Mouse (Mus musculus): ENCODE measurements around the gene Plekhm1. TPM values are rescaled to one million over a fixed set of nuclear protein-coding genes. Genes with fewer than 3 reads are reported as not detected.
"Not testable (repeated sequence)": the region's sequence is repeated elsewhere in the genome, so short reads cannot be mapped to it uniquely, and the experiment has no call there.

Gene Plekhm1
- polyA plus RNA-seq, 1 experiment from 2014 or later = 8.9 TPM

- no peak for ATAC-seq (ENCODE audit: low FRiP score, low TSS enrichment)
- Histone ChIP-seq H3K9ac (ENCODE audit: low read depth, low read length) (no peak overlapping the region), H3K9me3 (ENCODE audit: control insufficient read depth, low read length) (no peaks in the 10 kb centered on the region), H3K36me3 (ENCODE audit: control insufficient read depth, insufficient read depth, low read length) (no peaks in the 10 kb centered on the region), H3K4me3 (ENCODE audit: low read length) (no peak overlapping the region), H3K27ac (ENCODE audit: low read depth, low read length) (no peak overlapping the region), H3K27me3 (ENCODE audit: control insufficient read depth, insufficient read depth, low read length) (no peaks in the 10 kb centered on the region), H3K4me1 (ENCODE audit: control insufficient read depth, insufficient read depth, low read length) (0 out of 2 replicates have a peak, but pooled peaks cover 3% of the 10 kb centered on the region), H3K4me2 (replicated peaks; ENCODE audit: low read depth, low read length) (no peak overlapping the region)
- WGBS = 15% methylated on average over 5 of the region's 5 CpGs
These were observed 85.5 kb downstream of the Plekhm1 start for GRCm38 (mm10) chr11:103326950-103327349.

GRCm38 (mm10) chr11:103325172-103325571 is 87.3 kb downstream of the Plekhm1 start:
- peak; percentile 65; the same call in 1 of the 2 replicates for ATAC-seq (ENCODE audit: low FRiP score, low TSS enrichment)
- Histone ChIP-seq H3K36me3 (ENCODE audit: control insufficient read depth, insufficient read depth, low read length) (no peaks in the 10 kb centered on the region), H3K4me3 (ENCODE audit: low read length) (no peak overlapping the region), H3K9me3 (ENCODE audit: control insufficient read depth, low read length) (no peaks in the 10 kb centered on the region), H3K4me1 (ENCODE audit: control insufficient read depth, insufficient read depth, low read length) (0 out of 2 replicates have a peak, but pooled peaks cover 3% of the 10 kb centered on the region), H3K9ac (ENCODE audit: low read depth, low read length) (no peak overlapping the region), H3K27me3 (ENCODE audit: control insufficient read depth, insufficient read depth, low read length) (no peaks in the 10 kb centered on the region), H3K27ac (ENCODE audit: low read depth, low read length) (no peak overlapping the region), H3K4me2 (replicated peaks; ENCODE audit: low read depth, low read length) (no peak overlapping the region)
- 13% methylated on average over 8 of the region's 8 CpGs for WGBS

- Histone ChIP-seq H3K4me1 (ENCODE audit: control insufficient read depth, insufficient read depth, low read length) (0 out of 2 replicates have a peak, but pooled peaks cover 3% of the 10 kb centered on the region), H3K36me3 (ENCODE audit: control insufficient read depth, insufficient read depth, low read length) (no peaks in the 10 kb centered on the region), H3K4me2 (replicated peaks; ENCODE audit: low read depth, low read length) (no peak overlapping the region), H3K27ac (ENCODE audit: low read depth, low read length) (no peak overlapping the region), H3K4me3 (ENCODE audit: low read length) (no peak overlapping the region), H3K9me3 (ENCODE audit: control insufficient read depth, low read length) (no peaks in the 10 kb centered on the region), H3K9ac (ENCODE audit: low read depth, low read length) (no peak overlapping the region), H3K27me3 (ENCODE audit: control insufficient read depth, insufficient read depth, low read length) (no peaks in the 10 kb centered on the region)
- 58% methylated on average over 13 of the region's 13 CpGs for WGBS
- ATAC-seq (ENCODE audit: low FRiP score, low TSS enrichment) = no peak
These were observed 87.8 kb downstream of the Plekhm1 start for GRCm38 (mm10) chr11:103324723-103325122.

- not testable (repeated sequence) for H3K4me3 ChIP-seq (ENCODE audit: low read length); H3K36me3 ChIP-seq (ENCODE audit: control insufficient read depth, insufficient read depth, low read length); H3K27ac ChIP-seq (ENCODE audit: low read depth, low read length); H3K9me3 ChIP-seq (ENCODE audit: control insufficient read depth, low read length); ATAC-seq (ENCODE audit: low FRiP score, low TSS enrichment); H3K4me1 ChIP-seq (ENCODE audit: control insufficient read depth, insufficient read depth, low read length); H3K27me3 ChIP-seq (ENCODE audit: control insufficient read depth, insufficient read depth, low read length); H3K4me2 ChIP-seq (replicated peaks; ENCODE audit: low read depth, low read length); H3K9ac ChIP-seq (ENCODE audit: low read depth, low read length)
- WGBS = 39% methylated on average over 4 of the region's 4 CpGs
These were observed 89.7 kb downstream of the Plekhm1 start for GRCm38 (mm10) chr11:103322832-103323231.

GRCm38 (mm10) chr11:103320646-103321045 is 91.8 kb downstream of the Plekhm1 start:
- Histone ChIP-seq H3K36me3 (ENCODE audit: control insufficient read depth, insufficient read depth, low read length) (no peaks in the 10 kb centered on the region), H3K4me1 (ENCODE audit: control insufficient read depth, insufficient read depth, low read length) (peaks cover 4% of the 10 kb centered on the region), H3K27me3 (ENCODE audit: control insufficient read depth, insufficient read depth, low read length) (no peaks in the 10 kb centered on the region), H3K9me3 (ENCODE audit: control insufficient read depth, low read length) (no peaks in the 10 kb centered on the region), H3K4me2 (replicated peaks; ENCODE audit: low read depth, low read length) (no peak overlapping the region), H3K4me3 (ENCODE audit: low read length) (no peak overlapping the region), H3K27ac (ENCODE audit: low read depth, low read length) (no peak overlapping the region), H3K9ac (ENCODE audit: low read depth, low read length) (no peak overlapping the region)
- no peak for ATAC-seq (ENCODE audit: low FRiP score, low TSS enrichment)
- WGBS = 68% methylated on average over 4 of the region's 4 CpGs

- no peaks in the 10 kb centered on the region for H3K9me3 ChIP-seq (ENCODE audit: control insufficient read depth, low read length)
- H3K4me3 ChIP-seq (ENCODE audit: low read length) = no peak overlapping the region
- H3K36me3 ChIP-seq (ENCODE audit: control insufficient read depth, insufficient read depth, low read length) = no peaks in the 10 kb centered on the region
- H3K9ac ChIP-seq (ENCODE audit: low read depth, low read length) = no peak overlapping the region
- no peak for ATAC-seq (ENCODE audit: low FRiP score, low TSS enrichment)
- no peak overlapping the region for H3K4me2 ChIP-seq (replicated peaks; ENCODE audit: low read depth, low read length)
- 84% methylated on average over 8 of the region's 8 CpGs for WGBS
- H3K27ac ChIP-seq (ENCODE audit: low read depth, low read length) = no peak overlapping the region
- H3K27me3 ChIP-seq (ENCODE audit: control insufficient read depth, insufficient read depth, low read length) = no peaks in the 10 kb centered on the region
- H3K4me1 ChIP-seq (ENCODE audit: control insufficient read depth, insufficient read depth, low read length) = peaks cover 9% of the 10 kb centered on the region
These were observed 92.3 kb downstream of the Plekhm1 start for GRCm38 (mm10) chr11:103320196-103320595.

GRCm38 (mm10) chr11:103318042-103318441 is 94.4 kb downstream of the Plekhm1 start:
- H3K27me3 ChIP-seq (ENCODE audit: control insufficient read depth, insufficient read depth, low read length) = no peaks in the 10 kb centered on the region
- H3K9me3 ChIP-seq (ENCODE audit: control insufficient read depth, low read length) = no peaks in the 10 kb centered on the region
- no peak for ATAC-seq (ENCODE audit: low FRiP score, low TSS enrichment)

GRCm38 (mm10) chr11:103315379-103315778 is 97.1 kb downstream of the Plekhm1 start:
- no peak overlapping the region for H3K4me3 ChIP-seq (ENCODE audit: low read length)
- H3K27ac ChIP-seq (ENCODE audit: low read depth, low read length) = peak overlapping the region; percentile 51
- H3K36me3 ChIP-seq (ENCODE audit: control insufficient read depth, insufficient read depth, low read length) = no peaks in the 10 kb centered on the region
- peaks cover 14% of the 10 kb centered on the region for H3K4me1 ChIP-seq (ENCODE audit: control insufficient read depth, insufficient read depth, low read length)
- ATAC-seq (ENCODE audit: low FRiP score, low TSS enrichment) = no peak
- H3K4me2 ChIP-seq (replicated peaks; ENCODE audit: low read depth, low read length) = no peak overlapping the region
- no peaks in the 10 kb centered on the region for H3K9me3 ChIP-seq (ENCODE audit: control insufficient read depth, low read length)
- no peaks in the 10 kb centered on the region for H3K27me3 ChIP-seq (ENCODE audit: control insufficient read depth, insufficient read depth, low read length)
- H3K9ac ChIP-seq (ENCODE audit: low read depth, low read length) = 0 out of 2 replicates have a peak overlapping the region, but pooled peaks have one; percentile 7
- 67% methylated on average over 5 of the region's 5 CpGs for WGBS

More at GRCm38 (mm10) chr11:103318042-103318441, 94.4 kb downstream of the Plekhm1 start:
- 88% methylated on average over 1 of the region's 1 CpGs for WGBS
- no peak overlapping the region for H3K4me3 ChIP-seq (ENCODE audit: low read length)
- H3K27ac ChIP-seq (ENCODE audit: low read depth, low read length) = no peak overlapping the region
- no peaks in the 10 kb centered on the region for H3K36me3 ChIP-seq (ENCODE audit: control insufficient read depth, insufficient read depth, low read length)
- no peak overlapping the region for H3K4me2 ChIP-seq (replicated peaks; ENCODE audit: low read depth, low read length)
- peaks cover 10% of the 10 kb centered on the region for H3K4me1 ChIP-seq (ENCODE audit: control insufficient read depth, insufficient read depth, low read length)
- no peak overlapping the region for H3K9ac ChIP-seq (ENCODE audit: low read depth, low read length)

GRCm38 (mm10) chr11:103314736-103315374 is 97.6 kb downstream of the Plekhm1 start:
- H3K4me2 ChIP-seq (replicated peaks; ENCODE audit: low read depth, low read length) = no peak overlapping the region
- no peak overlapping the region for H3K9ac ChIP-seq (ENCODE audit: low read depth, low read length)
- ATAC-seq (ENCODE audit: low FRiP score, low TSS enrichment) = no peak
- H3K4me1 ChIP-seq (ENCODE audit: control insufficient read depth, insufficient read depth, low read length) = peaks cover 14% of the 10 kb centered on the region
- no peak overlapping the region for H3K4me3 ChIP-seq (ENCODE audit: low read length)
- no peaks in the 10 kb centered on the region for H3K36me3 ChIP-seq (ENCODE audit: control insufficient read depth, insufficient read depth, low read length)
- H3K9me3 ChIP-seq (ENCODE audit: control insufficient read depth, low read length) = no peaks in the 10 kb centered on the region
- 71% methylated on average over 10 of the region's 10 CpGs for WGBS
- H3K27ac ChIP-seq (ENCODE audit: low read depth, low read length) = peak overlapping the region; percentile 51
- no peaks in the 10 kb centered on the region for H3K27me3 ChIP-seq (ENCODE audit: control insufficient read depth, insufficient read depth, low read length)
